Mouse (Mus musculus): ENCODE measurements around the gene St6gal1.

DNA sequence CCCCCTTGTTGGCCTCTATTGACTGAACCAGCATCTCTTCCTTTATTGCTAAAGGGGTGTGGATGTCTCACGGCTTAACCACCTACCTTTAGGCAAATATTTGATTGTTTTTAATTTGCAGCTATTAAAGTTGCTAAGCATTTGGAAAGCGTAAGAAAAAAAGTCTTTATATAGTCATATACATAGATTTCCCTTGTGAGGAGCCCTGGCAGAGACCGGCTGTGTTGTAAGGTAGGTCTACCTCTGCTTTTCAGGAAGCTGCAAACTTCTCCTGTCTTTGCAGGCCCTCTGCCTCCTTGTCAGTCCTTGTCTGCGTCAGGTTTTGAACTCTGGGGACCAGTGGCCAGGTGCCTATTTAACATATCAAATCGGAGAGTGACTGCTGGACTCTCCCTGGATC is 38.3 kb downstream of the St6gal1 start:
- TF ChIP-seq CTCF (IDR thresholded peaks at IDR 0.05; ENCODE audit: control insufficient read depth, insufficient read depth, insufficient replicate concordance, low read depth, low read length) (no peak), POLR2A (IDR thresholded peaks at IDR 0.05; ENCODE audit: control insufficient read depth, low read depth, low read length) (no peak)
